Mouse (Mus musculus) cerebellum, adult 2 months (tissue): Measurements from ENCODE around the gene Kcnf1. TPM values are rescaled to one million over a fixed set of nuclear protein-coding genes. Genes with fewer than 3 reads are reported as not detected.
"Not testable (repeated sequence)": the region's sequence is repeated elsewhere in the genome, so short reads cannot be mapped to it uniquely, and the experiment has no call there.

ENCODE experiments used
- DNase-seq, 2 experiments: peaks; one replicate each; pipeline ENCODE4 v3.0.0; 2021
- H3K27ac ChIP-seq: fragments of 200-500 bp; 2 replicates; pipeline ENCODE4 v1.5.1; 2012; ENCODE audit warnings: low read length, control low read depth, inconsistent platforms; ENCODE audit not compliant: insufficient read depth
- H3K27me3 ChIP-seq: fragments of 200-500 bp; 2 replicates; pipeline ENCODE4 v1.6.1; 2012; ENCODE audit warnings: inconsistent platforms, mild to moderate bottlenecking, low read length, moderate library complexity; ENCODE audit not compliant: control insufficient read depth, insufficient read depth
- H3K4me1 ChIP-seq: fragments of 200-500 bp; 2 replicates; pipeline ENCODE4 v1.6.1; 2011; ENCODE audit warnings: low read length; ENCODE audit not compliant: control insufficient read depth, insufficient read depth
- H3K4me3 ChIP-seq: fragments of 200-500 bp; replicated peaks from 2 replicates; pipeline ENCODE3; 2011; ENCODE audit warnings: mild to moderate bottlenecking, low read depth, low read length, control low read depth; ENCODE audit not compliant: insufficient read depth
- CTCF ChIP-seq: fragments of 200-500 bp; IDR thresholded peaks from 2 replicates; pipeline ENCODE4 v1.5.1; 2011; ENCODE audit warnings: low read depth, mild to moderate bottlenecking, control low read depth, low read length, moderate library complexity, borderline replicate concordance; ENCODE audit not compliant: insufficient read depth
- POLR2A ChIP-seq: fragments of 200-500 bp; IDR thresholded peaks from 2 replicates; pipeline ENCODE4 v1.6.1; 2011; ENCODE audit warnings: low read length, control low read depth, borderline replicate concordance; ENCODE audit not compliant: insufficient read depth
- WGBS: fragments of 180-500 bp; shearing (Covaris S2); methylation state at CpG from one replicate; pipeline ENCODE4 v1.1.7; 2018; 5-methylcytosine and 5-hydroxymethylcytosine counted together
- polyA plus RNA-seq: library from polyadenylated mRNA; depleted of rRNA; stranded (reverse); fragments of >200 nt; gene quantifications from 2 replicates; pipeline ENCODE4 v1.2.3, GENCODE M21; 2012; rRNA removed

Gene Kcnf1
- polyA plus RNA-seq, 1 experiment: 1.7 TPM

DNA sequence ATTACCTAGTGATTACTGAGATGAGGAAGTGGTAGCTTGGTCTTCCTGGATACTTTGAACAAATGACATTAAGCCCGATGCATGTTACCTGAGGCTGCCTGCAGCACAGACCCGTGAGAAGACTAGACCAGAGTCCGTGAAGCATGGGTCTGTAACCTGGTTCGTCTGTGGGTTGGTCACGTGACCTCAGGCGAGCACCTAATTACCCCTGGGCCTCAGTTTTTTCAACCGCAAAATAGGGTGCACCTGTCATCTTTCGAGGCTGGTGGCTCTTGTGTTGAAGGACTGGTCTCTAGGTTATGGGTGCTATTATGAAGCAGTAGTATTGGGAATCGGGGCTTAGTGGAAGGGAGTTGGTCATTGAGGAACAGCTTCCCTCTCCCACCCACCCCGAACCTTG lies 45.1 kb downstream of the Kcnf1 start:
- no peak for TF ChIP-seq POLR2A
- TF ChIP-seq CTCF: no peak

DNA sequence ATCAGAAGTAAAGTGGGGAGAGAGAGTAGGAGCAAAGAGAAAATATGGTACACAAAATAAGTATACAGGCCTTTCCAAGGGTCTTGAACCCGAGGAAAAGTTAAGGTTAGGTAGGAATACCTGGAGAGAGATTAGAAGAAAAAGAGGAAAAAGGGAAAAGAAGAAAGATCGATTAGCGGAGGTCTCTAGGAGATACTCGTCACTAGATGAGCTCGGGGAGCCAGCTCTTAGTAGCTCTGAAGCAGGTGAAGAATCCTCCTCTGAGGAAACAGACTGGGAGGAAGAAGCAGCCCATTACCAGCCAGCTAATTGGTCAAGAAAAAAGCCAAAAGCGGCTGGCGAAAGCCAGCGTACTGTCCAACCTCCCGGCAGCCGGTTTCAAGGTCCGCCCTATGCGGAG lies 53.8 kb downstream of the Kcnf1 start:
- not testable (repeated sequence) for H3K27me3 ChIP-seq, H3K27ac ChIP-seq, H3K4me1 ChIP-seq, H3K4me3 ChIP-seq
- DNase-seq: peak; percentile 15 to 20
- over 99% methylated on average over 11 of the region's 12 CpGs for WGBS

More for the DNA sequence above, 45.1 kb downstream of the Kcnf1 start:
- Histone ChIP-seq H3K4me1 (no peaks in the 10 kb centered on the region), H3K4me3 (no peak overlapping the region), H3K27me3 (no peaks in the 10 kb centered on the region), H3K27ac (no peak overlapping the region)
- no peak for DNase-seq
- WGBS: 90% methylated on average over 10 of the region's 10 CpGs

Other genes starting within 250 kb of the Kcnf1 start
- gene Pqlc3, start 176.5 kb downstream of the Kcnf1 start, polyA plus RNA-seq: 0.62 and 1.4 TPM in 2 replicates
- gene 2410004P03Rik, start 165.2 kb downstream of the Kcnf1 start, polyA plus RNA-seq: 0.90 and 1.1 TPM in 2 replicates
- 67.1 and 72.7 TPM in 2 replicates for gene Pdia6, start 89.7 kb upstream of the Kcnf1 start, polyA plus RNA-seq
- 0.15 and 0.16 TPM in 2 replicates for gene Atp6v1c2, start 152.5 kb upstream of the Kcnf1 start, polyA plus RNA-seq
- gene Nol10, start 171.6 kb upstream of the Kcnf1 start, polyA plus RNA-seq: 14.9 and 16.6 TPM in 2 replicates